Mouse (Mus musculus): ENCODE results near the gene Sesn1.
"Not testable (repeated sequence)": the region's sequence is repeated elsewhere in the genome, so short reads cannot be mapped to it uniquely, and the experiment has no call there.

Gene Sesn1

GRCm38 (mm10) chr10:41912290-41912994 is 102.7 kb downstream of the Sesn1 start:
- no peak for DNase-seq (ENCODE audit: low spot score)

DNA sequence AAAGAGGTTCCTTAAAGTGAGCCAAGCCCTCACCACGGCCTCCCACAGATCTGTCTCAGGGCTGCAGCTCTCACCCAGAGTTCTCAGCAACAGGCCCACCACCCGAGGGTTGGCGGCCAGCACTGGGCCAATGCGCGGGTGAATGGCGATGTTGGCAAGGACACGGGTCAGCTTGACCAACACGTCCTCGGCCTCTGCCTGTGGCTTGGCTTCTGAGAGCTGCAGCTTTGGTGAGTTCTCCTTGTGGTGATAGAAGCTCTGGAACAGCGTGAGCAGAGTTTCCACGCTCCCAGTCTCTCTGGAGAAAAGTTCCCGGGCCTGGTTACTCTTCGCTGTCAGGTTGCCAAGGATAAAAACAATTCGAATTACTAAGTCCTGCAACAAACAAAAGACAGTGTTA is 117.0 kb downstream of the Sesn1 start:
- no peak for DNase-seq (ENCODE audit: low spot score)

DNA sequence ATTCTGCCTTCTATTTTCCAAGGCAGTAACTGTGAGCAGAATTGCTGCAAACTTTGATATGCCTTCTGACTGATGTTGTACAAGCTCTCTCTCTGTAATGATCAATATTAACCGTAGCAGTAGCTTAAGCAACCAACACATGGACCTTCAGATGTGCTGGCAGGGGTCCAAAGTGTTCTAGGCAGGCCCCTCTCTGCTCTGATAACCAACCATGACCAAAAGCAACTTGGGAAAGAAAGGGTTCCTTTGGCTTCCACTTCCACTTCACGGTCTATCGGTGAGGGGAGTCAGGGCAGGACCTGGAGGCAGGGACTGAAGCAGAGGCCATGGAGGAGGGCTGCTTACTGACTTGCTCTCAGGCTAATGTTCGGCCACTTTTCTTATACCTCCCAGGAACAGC is 121.2 kb downstream of the Sesn1 start:
- DNase-seq (ENCODE audit: low spot score) = no peak

DNA sequence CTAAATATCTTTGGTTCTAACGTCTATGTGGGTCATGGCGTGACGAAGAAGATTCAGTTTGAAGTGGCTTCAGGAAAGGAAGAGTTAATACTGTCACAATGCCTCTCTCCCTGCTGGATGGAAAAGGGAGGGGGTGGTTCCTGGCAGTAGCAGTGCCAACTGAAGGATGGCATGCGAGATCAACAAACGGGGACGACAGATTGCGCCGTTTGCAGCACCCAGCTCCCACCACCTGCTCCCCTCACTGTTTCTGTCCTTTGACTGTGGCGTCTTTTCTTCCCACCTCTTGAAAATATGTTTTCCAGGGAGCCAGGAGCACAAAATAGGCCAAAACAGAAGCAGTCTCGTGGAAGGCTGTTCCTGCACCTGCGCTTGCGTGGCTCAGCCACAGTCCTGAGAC is 122.2 kb downstream of the Sesn1 start:
- no peak for DNase-seq (ENCODE audit: low spot score)

GRCm38 (mm10) chr10:41932943-41933342 is 123.2 kb downstream of the Sesn1 start:
- DNase-seq (ENCODE audit: low spot score) = no peak

GRCm38 (mm10) chr10:41933536-41933935 is 123.8 kb downstream of the Sesn1 start:
- peak; percentile 59 for DNase-seq (ENCODE audit: low spot score)

GRCm38 (mm10) chr10:41934633-41935475 is 125.1 kb downstream of the Sesn1 start:
- DNase-seq (ENCODE audit: low spot score) = peak; percentile 48

- DNase-seq (ENCODE audit: low spot score) = no peak
These were observed 125.7 kb downstream of the Sesn1 start for GRCm38 (mm10) chr10:41935476-41935829.

DNA sequence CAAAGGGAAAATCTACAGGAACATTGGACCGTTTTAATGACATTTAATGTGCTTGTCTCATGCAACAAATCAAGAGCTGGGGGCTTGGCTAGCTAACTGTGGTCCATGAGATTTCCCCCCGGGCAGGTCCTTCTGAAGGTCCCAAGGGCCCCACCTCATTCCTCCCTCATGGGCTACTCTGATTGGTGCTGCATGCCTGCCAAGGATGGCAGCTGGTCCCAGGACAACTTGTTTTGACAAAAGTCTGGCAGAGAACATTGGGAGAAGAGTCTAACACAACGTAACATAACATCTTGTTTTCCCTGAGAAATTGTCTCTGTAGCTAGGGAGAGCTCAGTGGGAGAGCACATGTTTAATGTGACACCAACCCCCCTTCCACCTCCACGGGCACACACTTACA is 126.4 kb downstream of the Sesn1 start:
- DNase-seq (ENCODE audit: low spot score) = no peak

DNA sequence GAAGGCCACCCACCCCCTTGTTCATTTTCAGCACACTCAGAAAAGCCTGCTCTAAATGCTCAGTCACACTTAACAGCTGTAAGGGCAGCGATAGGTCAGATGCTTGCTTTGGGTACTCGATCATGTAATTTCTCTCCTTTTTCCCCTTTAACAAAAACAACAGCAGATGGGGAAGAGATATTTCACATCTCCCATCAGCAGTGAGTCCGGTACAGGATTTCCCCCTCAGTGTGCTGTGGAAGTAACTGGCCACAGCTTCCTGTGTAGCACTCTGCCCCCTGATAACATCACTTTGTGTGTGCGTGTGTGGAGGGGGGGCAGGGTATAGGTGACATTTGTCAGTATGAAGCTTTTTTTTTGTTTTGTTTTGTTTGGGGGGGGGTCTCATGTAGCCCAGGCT is 127.4 kb downstream of the Sesn1 start:
- peak; percentile 10 for DNase-seq (ENCODE audit: low spot score)

GRCm38 (mm10) chr10:41939090-41939489 is 129.4 kb downstream of the Sesn1 start:
- DNase-seq (ENCODE audit: low spot score) = peak; percentile 26

GRCm38 (mm10) chr10:41952354-41952753 is 142.6 kb downstream of the Sesn1 start:
- DNase-seq (ENCODE audit: low spot score) = not testable (repeated sequence)

GRCm38 (mm10) chr10:41952850-41953527 is 143.3 kb downstream of the Sesn1 start:
- DNase-seq (ENCODE audit: low spot score) = no peak

GRCm38 (mm10) chr10:41953528-41953864 is 143.8 kb downstream of the Sesn1 start:
- DNase-seq (ENCODE audit: low spot score) = no peak

- no peak for DNase-seq (ENCODE audit: low spot score)
These were observed 147.9 kb downstream of the Sesn1 start for GRCm38 (mm10) chr10:41957421-41958225.

Measured in embryo, embryonic 10.5 days (tissue).